Mouse (Mus musculus) MEL (cell line): ENCODE data around the gene Lgals7. TPM values are rescaled to one million over a fixed set of nuclear protein-coding genes. Genes with fewer than 3 reads are reported as not detected.
"Not testable (repeated sequence)": the region's sequence is repeated elsewhere in the genome, so short reads cannot be mapped to it uniquely, and the experiment has no call there.

Source experiments
- DNase-seq: peaks from one replicate; pipeline ENCODE4 v3.0.0; 2011; ENCODE audit warnings: low read depth, low spot score
- H3K27ac ChIP-seq: 2 replicates; pipeline ENCODE4 v1.5.1; 2012; ENCODE audit warnings: low read depth, mild to moderate bottlenecking, control low read depth, low read length, moderate library complexity; ENCODE audit not compliant: control insufficient read depth
- H3K27me3 ChIP-seq, 2 experiments: fragments of 150-350 bp in 1 of 2; sonication (generic) in 1 of 2; 2 replicates each; pipeline ENCODE4 v1.6.1; 2012; ENCODE audit warnings: low read length in 2 of 2, mild to moderate bottlenecking in 2 of 2, improper control_type of control experiment in 1 of 2, moderate library complexity in 1 of 2; ENCODE audit not compliant: insufficient read depth in 2 of 2, control insufficient read depth in 1 of 2
- H3K36me3 ChIP-seq, 2 experiments: 2 replicates each; pipeline ENCODE4 v1.6.1; 2012 to 2014; ENCODE audit warnings: low read length in 2 of 2, improper control_type of control experiment in 1 of 2, inconsistent platforms in 1 of 2, mild to moderate bottlenecking in 1 of 2; ENCODE audit not compliant: insufficient read depth in 2 of 2, control insufficient read depth in 1 of 2
- H3K4me1 ChIP-seq, 2 experiments: fragments of 150-350 bp in 1 of 2; sonication (generic) in 1 of 2; 2 replicates each; pipeline ENCODE4 v1.6.1; 2012; ENCODE audit warnings: low read length in 2 of 2, improper control_type of control experiment in 1 of 2, mild to moderate bottlenecking in 1 of 2; ENCODE audit not compliant: insufficient read depth in 2 of 2, control insufficient read depth in 1 of 2
- H3K4me3 ChIP-seq, 2 experiments: fragments of 150-350 bp in 1 of 2; sonication (generic) in 1 of 2; 2 replicates each; pipeline ENCODE4 v1.5.1; 2012; ENCODE audit warnings: low read depth in 2 of 2, low read length in 2 of 2, mild to moderate bottlenecking in 2 of 2, moderate library complexity in 2 of 2, control low read depth in 1 of 2, improper control_type of control experiment in 1 of 2; ENCODE audit not compliant: control insufficient read depth in 1 of 2, insufficient read depth in 1 of 2
- H3K79me2 ChIP-seq: 2 replicates; pipeline ENCODE4 v1.6.1; 2012; ENCODE audit warnings: mild to moderate bottlenecking, low read length, moderate library complexity; ENCODE audit not compliant: control insufficient read depth, poor library complexity, insufficient read depth
- H3K9ac ChIP-seq: 2 replicates; pipeline ENCODE4 v1.6.1; 2012; ENCODE audit warnings: low read depth, mild to moderate bottlenecking, control low read depth, low read length, moderate library complexity; ENCODE audit not compliant: control insufficient read depth, poor library complexity, severe bottlenecking
- H3K9me3 ChIP-seq: fragments of 150-350 bp; sonication (generic); replicated peaks from 2 replicates; pipeline ENCODE4 v1.6.1; 2012; ENCODE audit warnings: mild to moderate bottlenecking, low read length, improper control_type of control experiment, moderate library complexity; ENCODE audit not compliant: insufficient read depth
- CHD1 ChIP-seq: IDR thresholded peaks from 2 replicates; pipeline ENCODE4 v1.6.1; 2012; ENCODE audit warnings: low read depth, mild to moderate bottlenecking, inconsistent platforms, low read length, improper control_type of control experiment
- CTCF ChIP-seq, 3 experiments: IDR thresholded peaks in 2 of 3; conservative IDR thresholded peaks in 1 of 3; 2 replicates each; pipeline ENCODE4 v1.5.1; 2011 to 2012; ENCODE audit warnings: low read length in 3 of 3, low read depth in 2 of 3, mild to moderate bottlenecking in 2 of 3, improper control_type of control experiment in 1 of 3, inconsistent platforms in 1 of 3, mixed read lengths in 1 of 3, moderate library complexity in 1 of 3; ENCODE audit not compliant: control insufficient read depth in 1 of 3, insufficient read depth in 1 of 3, poor library complexity in 1 of 3, severe bottlenecking in 1 of 3
- ETS1 ChIP-seq: IDR thresholded peaks from 2 replicates; pipeline ENCODE4 v1.6.1; 2012; ENCODE audit warnings: low read depth, mild to moderate bottlenecking, inconsistent platforms, low read length, improper control_type of control experiment, moderate library complexity
- HCFC1 ChIP-seq: IDR thresholded peaks from 2 replicates; pipeline ENCODE4 v1.6.1; 2012; ENCODE audit warnings: low read depth, mild to moderate bottlenecking, inconsistent platforms, low read length, improper control_type of control experiment, moderate library complexity
- MXI1 ChIP-seq: IDR thresholded peaks from 2 replicates; pipeline ENCODE4 v1.6.1; 2011; ENCODE audit warnings: mild to moderate bottlenecking, low read depth, low read length, improper control_type of control experiment
- RAD21 ChIP-seq: IDR thresholded peaks from 2 replicates; pipeline ENCODE4 v1.6.1; 2011; ENCODE audit warnings: mild to moderate bottlenecking, low read depth, low read length, improper control_type of control experiment
- RCOR1 ChIP-seq: IDR thresholded peaks from 2 replicates; pipeline ENCODE4 v1.6.1; 2012; ENCODE audit warnings: low read depth, mild to moderate bottlenecking, inconsistent platforms, low read length, improper control_type of control experiment
- SIN3A ChIP-seq: IDR thresholded peaks from 2 replicates; pipeline ENCODE4 v1.6.1; 2012; ENCODE audit warnings: low read length, improper control_type of control experiment, inconsistent platforms
- SMC3 ChIP-seq: IDR thresholded peaks from 2 replicates; pipeline ENCODE4 v1.6.1; 2011; ENCODE audit warnings: low read depth, low read length, improper control_type of control experiment
- ZC3H11A ChIP-seq: IDR thresholded peaks from 2 replicates; pipeline ENCODE4 v1.6.1; 2012; ENCODE audit warnings: low read depth, mild to moderate bottlenecking, inconsistent platforms, low read length, improper control_type of control experiment
- ZKSCAN1 ChIP-seq: IDR thresholded peaks from 2 replicates; pipeline ENCODE4 v1.6.1; 2012; ENCODE audit warnings: low read depth, mild to moderate bottlenecking, inconsistent platforms, low read length, improper control_type of control experiment, moderate library complexity
- ZNF384 ChIP-seq: IDR thresholded peaks from 2 replicates; pipeline ENCODE4 v1.6.1; 2012; ENCODE audit warnings: low read depth, mild to moderate bottlenecking, inconsistent platforms, low read length, improper control_type of control experiment
- polyA plus RNA-seq, 2 experiments: library from polyadenylated mRNA; stranded (reverse) in 1 of 2; unstranded in 1 of 2; fragments of >175 nt in 1 of 2; fragments of >200 nt in 1 of 2; gene quantifications; 2 replicates each; pipeline versions ENCODE4 v1.2.1 to v1.2.4; 2012; ENCODE audit warnings: low replicate concordance in 2 of 2, low read depth in 1 of 2; ENCODE audit not compliant: insufficient read length in 2 of 2, insufficient read depth in 1 of 2, missing spikeins in 1 of 2
- total RNA-seq: library from RNA; depleted of rRNA; stranded (reverse); fragments of 300-350 nt; gene quantifications from 2 replicates; pipeline ENCODE4 v1.2.3, GENCODE M21; 2012

Gene Lgals7
- total and polyA plus RNA-seq, 3 experiments = 27.7 to 138 TPM; not detected in 1

DNA sequence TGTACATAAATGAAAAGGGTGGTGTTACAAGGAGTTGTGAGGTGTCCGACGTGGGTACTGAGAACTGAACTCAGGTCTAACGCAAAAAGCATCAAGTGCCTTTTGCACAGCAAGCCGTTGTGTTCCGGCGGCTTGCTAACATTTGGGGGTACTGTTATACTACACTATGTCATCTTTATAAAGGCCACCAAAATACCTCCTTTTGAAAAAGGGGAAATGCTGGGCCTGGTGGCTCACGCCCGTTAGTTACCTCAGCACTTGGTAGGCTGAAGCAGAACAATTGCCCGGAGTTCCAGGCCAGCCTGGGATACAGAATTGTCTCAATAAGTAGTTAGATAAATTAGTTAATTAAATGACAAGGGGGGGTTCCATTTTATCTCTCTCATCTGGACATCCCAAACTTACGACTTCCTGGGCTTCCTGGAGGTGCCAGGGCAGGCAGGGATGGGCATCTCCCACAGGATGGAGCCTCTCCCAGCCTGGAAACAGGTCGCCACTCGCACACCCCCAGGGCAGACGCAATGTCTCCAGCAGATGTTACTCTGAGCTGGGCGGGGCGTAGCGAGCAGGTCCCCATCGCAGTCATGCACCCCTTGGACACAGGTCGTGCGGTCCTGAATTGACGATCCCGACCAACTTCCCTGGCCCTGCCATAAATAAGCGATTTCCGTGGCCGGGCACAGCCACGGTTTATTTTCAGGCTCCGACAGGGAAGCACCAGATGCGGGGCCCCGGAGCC is 3.3 kb downstream of the Lgals7 start:
- H3K4me1 ChIP-seq = peaks cover 7 to 42% of the 10 kb centered on the region in 2 experiments
- peak overlapping the region; percentile 93 for H3K27ac ChIP-seq
- peak overlapping the region in 1 of 2 experiments; percentile 49; a peak in 2 of 4 replicates for H3K4me3 ChIP-seq
- TF ChIP-seq CHD1 (no peak), RCOR1 (peak; percentile 31; the same call in 1 of the 2 replicates), ETS1 (peak; percentile 54; the same call in 1 of the 2 replicates), MXI1 (no peak; the same call in 1 of the 2 replicates)
- peak overlapping the region; percentile 74 for H3K9ac ChIP-seq
- DNase-seq = peak; percentile 75
- peaks cover 0 to 26% of the 10 kb centered on the region in 2 experiments; a peak in 2 of 4 replicates for H3K36me3 ChIP-seq
- no peaks in the 10 kb centered on the region; the same call in 1 of the 2 replicates for H3K79me2 ChIP-seq
- H3K9me3 ChIP-seq = no peaks in the 10 kb centered on the region
- no peaks in the 10 kb centered on the region for H3K27me3 ChIP-seq

DNA sequence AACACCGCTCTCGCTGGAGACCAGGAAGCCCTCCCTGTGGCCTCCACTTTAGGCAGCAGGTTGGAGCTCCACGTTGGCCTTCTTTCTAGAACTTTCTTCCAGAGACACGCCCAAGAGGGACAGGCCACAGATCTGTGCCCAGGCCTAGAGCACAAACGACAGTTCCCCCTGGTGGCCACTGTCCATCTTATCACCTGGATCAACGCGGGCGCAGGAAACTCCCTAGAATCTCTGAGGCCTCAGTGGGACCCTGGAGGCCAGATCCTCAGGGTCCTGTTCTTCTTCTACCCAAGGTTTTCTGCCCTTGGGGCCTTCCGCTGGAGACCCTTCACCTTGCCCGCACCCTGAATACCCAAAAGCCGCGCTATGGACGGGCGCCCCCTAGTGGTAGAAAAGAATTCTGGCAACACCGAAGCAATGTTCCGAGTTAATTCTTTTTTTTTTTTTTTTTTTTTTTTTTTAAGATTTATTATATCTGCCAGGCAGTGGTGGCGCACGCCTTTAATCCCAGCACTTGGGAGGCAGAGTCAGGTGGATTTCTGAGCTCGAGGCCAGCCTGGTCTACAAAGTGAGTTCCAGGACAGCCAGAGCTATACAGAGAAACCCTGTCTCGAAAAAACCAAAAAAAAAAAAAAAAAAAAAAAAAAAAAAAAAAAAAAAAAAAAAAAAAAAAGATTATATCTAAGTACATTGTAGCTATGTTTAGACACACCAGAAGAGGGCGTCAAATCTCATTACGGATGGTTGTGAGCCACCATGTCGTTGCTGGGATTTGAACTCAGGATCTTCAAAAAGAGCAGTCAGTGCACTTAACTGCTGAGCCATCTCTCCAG is 4.1 kb downstream of the Lgals7 start:
- H3K27me3 ChIP-seq, H3K9me3 ChIP-seq, H3K79me2 ChIP-seq: not testable (repeated sequence)
- Histone ChIP-seq H3K36me3 (peaks cover 0 to 26% of the 10 kb centered on the region in 2 experiments; a peak in 2 of 4 replicates), H3K4me1 (peaks cover 7 to 41% of the 10 kb centered on the region in 2 experiments), H3K9ac (peak overlapping the region; percentile 52), H3K4me3 (peak overlapping the region in 1 of 2 experiments; percentile 33; a peak in 1 of 4 replicates)
- peak; percentile 79 for DNase-seq
- TF ChIP-seq CTCF (IDR thresholded peaks at IDR 0.05 in 2 of 3, conservative IDR thresholded peaks at IDR 0.05 in 1 of 3; ENCODE audit: control insufficient read depth in 1 of 3, insufficient read depth in 1 of 3, low read depth in 2 of 3, low read length in 3 of 3, poor library complexity in 1 of 3, severe bottlenecking in 1 of 3) = peak; percentile 52 to 88 (median 71); a peak in 5 of 6 replicates
- TF ChIP-seq ZNF384 = peak; percentile 96
- TF ChIP-seq SIN3A = peak; percentile 33; the same call in 1 of the 2 replicates
- peak; percentile 49; the same call in 1 of the 2 replicates for TF ChIP-seq ZKSCAN1
- TF ChIP-seq RAD21 = peak; percentile 46; the same call in 1 of the 2 replicates
- 0 out of 2 replicates have a peak, but pooled peaks have one; percentile 49 for TF ChIP-seq HCFC1
- TF ChIP-seq ZC3H11A = peak; percentile 41; the same call in 1 of the 2 replicates
- peak; percentile 58 for TF ChIP-seq SMC3
- TF ChIP-seq, all 39 proteins: peak for 8; not testable (repeated sequence) for 31
- peak overlapping the region; percentile 93 for H3K27ac ChIP-seq
